Mouse (Mus musculus) spleen, postnatal 14 days (tissue): ENCODE results near the gene C8a.

ENCODE experiments used
- DNase-seq, 2 experiments: peaks; one replicate each; pipeline ENCODE4 v3.0.0; 2021 to 2022; ENCODE audit warnings: low spot score in 2 of 2

Gene C8a

DNA sequence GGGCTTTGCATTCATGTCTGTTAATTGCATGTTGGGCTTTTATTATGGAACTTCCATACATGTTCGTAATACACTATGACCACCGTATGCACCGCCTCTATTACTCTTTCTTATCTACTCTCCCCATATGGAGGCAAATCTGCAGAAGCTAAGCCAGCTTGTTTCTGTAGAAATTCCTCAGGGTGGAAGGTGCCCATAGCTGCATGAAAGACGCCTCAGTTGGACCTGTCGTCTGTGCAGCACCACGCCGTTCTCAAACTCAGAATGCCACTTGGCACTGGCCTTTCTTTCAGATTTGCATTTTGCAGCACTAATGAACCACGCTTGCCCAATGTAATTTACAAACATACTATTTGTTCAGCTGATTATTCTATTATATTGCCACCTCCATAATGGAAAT, 106.6 kb downstream of the C8a start:
- DNase-seq: no peak

- DNase-seq: no peak
Measured at GRCm38 (mm10) chr4:104768190-104768589, 108.0 kb downstream of the C8a start.

DNA sequence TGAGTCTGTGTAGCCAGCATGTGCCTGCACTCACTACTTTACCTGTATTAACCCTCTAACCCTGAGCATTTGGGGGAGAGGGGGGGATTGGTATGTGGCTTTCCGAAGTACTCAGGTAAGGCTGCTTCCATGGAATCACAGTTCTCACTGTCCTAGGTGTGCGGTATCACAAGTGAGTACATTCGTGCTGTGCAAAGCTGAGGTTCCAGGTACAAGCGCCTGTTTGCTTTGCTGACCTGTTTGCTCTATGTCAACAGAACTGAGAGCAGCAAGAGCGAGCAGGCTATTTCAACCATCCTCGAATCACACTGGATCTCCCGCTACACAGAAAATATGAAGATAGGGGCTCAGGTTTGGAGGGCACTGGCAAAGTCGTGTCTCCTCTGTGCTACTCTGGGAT, 110.1 kb downstream of the C8a start, which contains the start of gene C8b:
C8b (plus strand) TSS at position 253 of the 400 bp plus-strand sequence.
- no peak for DNase-seq
